Mouse (Mus musculus): ENCODE measurements around the gene Lekr1. TPM values are rescaled to one million over a fixed set of nuclear protein-coding genes. Genes with fewer than 3 reads are reported as not detected.

Lekr1 gene
- 2.2 and 5.2 TPM in 2 replicates for total RNA-seq (2021)
- long read RNA-seq, partial matches to known transcripts = 0 of 4 reads
- long read RNA-seq, other reads (novel, unspliced or antisense) = 0 of 4 reads

GRCm38 (mm10) chr3:65665977-65666766 lies at the start of gene Lekr1:
Gene Lekr1, plus strand, starts transcription at chr3:65666228.
- peak; percentile 92 for DNase-seq

- DNase-seq = no peak
Measured at GRCm38 (mm10) chr3:65617507-65617906, 48.5 kb upstream of the Lekr1 start.

GRCm38 (mm10) chr3:65619340-65619739 lies 46.7 kb upstream of the Lekr1 start:
- DNase-seq = no peak

- DNase-seq = no peak
Measured at GRCm38 (mm10) chr3:65623057-65623456, 43.0 kb upstream of the Lekr1 start.

GRCm38 (mm10) chr3:65625496-65626289 lies 40.3 kb upstream of the Lekr1 start:
- DNase-seq = no peak

- DNase-seq = no peak
Measured at GRCm38 (mm10) chr3:65626290-65626914, 39.6 kb upstream of the Lekr1 start.

- no peak for DNase-seq
Measured at GRCm38 (mm10) chr3:65627021-65627706, 38.9 kb upstream of the Lekr1 start.

- no peak for DNase-seq
Measured at GRCm38 (mm10) chr3:65627707-65628028, 38.4 kb upstream of the Lekr1 start.

GRCm38 (mm10) chr3:65629565-65630112 lies 36.4 kb upstream of the Lekr1 start:
- DNase-seq = no peak

GRCm38 (mm10) chr3:65633604-65634003 lies 32.4 kb upstream of the Lekr1 start:
- DNase-seq = no peak

GRCm38 (mm10) chr3:65635983-65636382 lies 30.0 kb upstream of the Lekr1 start:
- no peak for DNase-seq

- DNase-seq = no peak
Measured at GRCm38 (mm10) chr3:65637313-65637712, 28.7 kb upstream of the Lekr1 start.

- DNase-seq = no peak
Measured at GRCm38 (mm10) chr3:65638896-65639295, 27.1 kb upstream of the Lekr1 start.

- DNase-seq = no peak
Measured at GRCm38 (mm10) chr3:65639454-65640014, 26.5 kb upstream of the Lekr1 start.

- DNase-seq = no peak
Measured at GRCm38 (mm10) chr3:65642959-65643358, 23.1 kb upstream of the Lekr1 start.

GRCm38 (mm10) chr3:65643654-65644053 lies 22.4 kb upstream of the Lekr1 start:
- DNase-seq = no peak

- no peak for DNase-seq
Measured at GRCm38 (mm10) chr3:65647592-65647991, 18.4 kb upstream of the Lekr1 start.

- DNase-seq = no peak
Measured at GRCm38 (mm10) chr3:65648913-65649312, 17.1 kb upstream of the Lekr1 start.

- no peak for DNase-seq
Measured at GRCm38 (mm10) chr3:65650156-65650815, 15.7 kb upstream of the Lekr1 start.

- DNase-seq = no peak
Measured at GRCm38 (mm10) chr3:65654541-65655206, 11.4 kb upstream of the Lekr1 start.

GRCm38 (mm10) chr3:65656451-65656850 lies 9.6 kb upstream of the Lekr1 start:
- DNase-seq = no peak

All from adrenal gland, postnatal 25 days (tissue).